ENCODE assay signal across 12 mouse cellular contexts in genomic region chr11:77423175-77423859, GRCm38 (mm10). TPM values are rescaled to one million over a fixed set of nuclear protein-coding genes. Genes with fewer than 3 reads are reported as not detected.
DNase-seq lines count a peak whose midpoint lies in the region; ATAC-seq and TF ChIP-seq lines count a peak whose summit lies in the region.
"Had no signal": no experiment of that assay in that cellular context is flagged by ENCODE, and none has a peak within 500 bp of the region (broad histone marks: within the 10 kb centered on the region; RNA-seq: fewer than 3 reads in every experiment).

No protein-coding gene starts in this region.

- TF ChIP-seq RAD21 in MEL (IDR thresholded peaks at IDR 0.05; ENCODE audit: low read depth, low read length): no peak

- 18% methylated on average over 4 of the region's 4 CpGs for WGBS in liver, embryonic 13.5 days (ENCODE audit: insufficient replicate concordance)
- 85% methylated on average over 4 of the region's 4 CpGs for WGBS in forebrain, embryonic 10.5 days

- no peak overlapping the region for H3K9ac ChIP-seq in MEL (ENCODE audit: control insufficient read depth, low read depth, low read length, poor library complexity, severe bottlenecking)
- H3K9ac ChIP-seq in liver, embryonic 13.5 days: peak overlapping the region; percentile 23; the same call in 1 of the 2 replicates

- no peaks in the 10 kb centered on the region for H3K79me2 ChIP-seq in MEL (ENCODE audit: control insufficient read depth, insufficient read depth, low read length, poor library complexity)

- peak overlapping the region; percentile 10; the same call in 1 of the 2 replicates for H3K27ac ChIP-seq in MEL (ENCODE audit: control insufficient read depth, low read depth, low read length)
- H3K27ac ChIP-seq in liver, embryonic 13.5 days: peak overlapping the region; percentile 89
- H3K27ac ChIP-seq in forebrain, embryonic 10.5 days: no peak overlapping the region

- TF ChIP-seq CTCF in MEL (IDR thresholded peaks at IDR 0.05 in 2 of 3, conservative IDR thresholded peaks at IDR 0.05 in 1 of 3; ENCODE audit: control insufficient read depth in 1 of 3, insufficient read depth in 1 of 3, low read depth in 2 of 3, low read length in 3 of 3, poor library complexity in 1 of 3, severe bottlenecking in 1 of 3): no peak; a peak in 1 of 6 replicates

- peaks cover 7 to 9% of the 10 kb centered on the region in 2 experiments for H3K4me1 ChIP-seq in MEL (ENCODE audit: control insufficient read depth in 1 of 2, insufficient read depth in 2 of 2, low read length in 2 of 2)
- peaks cover 23% of the 10 kb centered on the region for H3K4me1 ChIP-seq in liver, embryonic 13.5 days (replicated peaks)
- no peaks in the 10 kb centered on the region for H3K4me1 ChIP-seq in forebrain, embryonic 10.5 days

- no peaks in the 10 kb centered on the region for H3K9me3 ChIP-seq in MEL (replicated peaks; ENCODE audit: insufficient read depth, low read length)
- no peaks in the 10 kb centered on the region for H3K9me3 ChIP-seq in liver, embryonic 13.5 days (replicated peaks)
- no peaks in the 10 kb centered on the region for H3K9me3 ChIP-seq in forebrain, embryonic 10.5 days

- peak overlapping the region; percentile 36 for H3K4me2 ChIP-seq in liver, embryonic 13.5 days

- H3K4me3 ChIP-seq in MEL (ENCODE audit: control insufficient read depth in 1 of 2, insufficient read depth in 1 of 2, low read depth in 2 of 2, low read length in 2 of 2): no peak overlapping the region
- H3K4me3 ChIP-seq in liver, embryonic 13.5 days (replicated peaks): no peak overlapping the region; the same call in 1 of the 2 replicates
- no peak overlapping the region for H3K4me3 ChIP-seq in forebrain, embryonic 10.5 days
- H3K4me3 ChIP-seq: myocyte had no signal

- TF ChIP-seq POLR2A in MEL (IDR thresholded peaks at IDR 0.05; ENCODE audit: control insufficient read depth in 1 of 2, insufficient read depth in 1 of 2, low read depth in 1 of 2, low read length in 2 of 2, poor library complexity in 1 of 2): no peak

- TF ChIP-seq EP300 in MEL (IDR thresholded peaks at IDR 0.05; ENCODE audit: low read depth in 1 of 2, low read length in 2 of 2): peak; percentile 87 to 89

- peak; percentile 20 for DNase-seq in embryo, embryonic 10 days (ENCODE audit: low spot score)
- DNase-seq in embryo, embryonic 10.5 days (ENCODE audit: low spot score): no peak
- peak; percentile 86 for DNase-seq in MEL (ENCODE audit: low read depth, low spot score)
- DNase-seq in heart, adult 9 months (ENCODE audit: low spot score in 2 of 2): peak; percentile 63 to 75
- peak; percentile 69 for DNase-seq in liver, embryonic 13.5 days
- no peak for DNase-seq in forebrain, embryonic 10.5 days (ENCODE audit: extremely low spot score, low spot score)
- DNase-seq in urinary bladder, adult 2 months (ENCODE audit: low spot score): no peak
- no peak for DNase-seq in cerebellum, adult 11 months
- DNase-seq: kidney, adult 2 months; lung, adult 18-20 months had no signal

- H3K27me3 ChIP-seq in MEL (ENCODE audit: control insufficient read depth in 1 of 2, insufficient read depth in 2 of 2, low read length in 2 of 2): no peaks in the 10 kb centered on the region
- H3K27me3 ChIP-seq in liver, embryonic 13.5 days: no peaks in the 10 kb centered on the region
- H3K27me3 ChIP-seq in forebrain, embryonic 10.5 days (ENCODE audit: poor library complexity, severe bottlenecking): no peaks in the 10 kb centered on the region
- H3K27me3 ChIP-seq: Patski had no signal

- H3K36me3 ChIP-seq in MEL (ENCODE audit: control insufficient read depth in 1 of 2, insufficient read depth in 2 of 2, low read length in 2 of 2): peaks cover 16% of the 10 kb centered on the region in 2 experiments
- H3K36me3 ChIP-seq in liver, embryonic 13.5 days: peaks cover 14% of the 10 kb centered on the region; the same call in 1 of the 2 replicates
- H3K36me3 ChIP-seq in forebrain, embryonic 10.5 days (replicated peaks): peaks cover 39% of the 10 kb centered on the region

- peak; percentile 100 for ATAC-seq in liver, embryonic 13.5 days (ENCODE audit: low read depth)
- ATAC-seq: Patski had no signal

TF ChIP-seq in MEL, 35 proteins besides CTCF, POLR2A, EP300 and RAD21:
- no peak for TF ChIP-seq HCFC1 (IDR thresholded peaks at IDR 0.05; ENCODE audit: low read depth, low read length)
- peak; percentile 59; the same call in 1 of the 2 replicates for TF ChIP-seq ETS1 (IDR thresholded peaks at IDR 0.05; ENCODE audit: low read depth, low read length)
- TF ChIP-seq RCOR1 (IDR thresholded peaks at IDR 0.05; ENCODE audit: low read depth, low read length): 0 out of 2 replicates have a peak, but pooled peaks have one; percentile 36
- TF ChIP-seq CHD1 (IDR thresholded peaks at IDR 0.05; ENCODE audit: low read depth, low read length): no peak
- TF ChIP-seq GABPA (IDR thresholded peaks at IDR 0.05; ENCODE audit: low read depth, low read length): no peak
- TF ChIP-seq NELFE (IDR thresholded peaks at IDR 0.05; ENCODE audit: low read depth, low read length): no peak
- TF ChIP-seq ZC3H11A (IDR thresholded peaks at IDR 0.05; ENCODE audit: low read depth, low read length): no peak
- TF ChIP-seq POLR2AphosphoS5 (IDR thresholded peaks at IDR 0.05; ENCODE audit: borderline replicate concordance, low read depth, low read length): no peak
- no peak for TF ChIP-seq BHLHE40 (IDR thresholded peaks at IDR 0.05; ENCODE audit: borderline replicate concordance, low read depth, low read length)
- TF ChIP-seq TBP (IDR thresholded peaks at IDR 0.05; ENCODE audit: low read depth, low read length): peak; percentile 82
- no peak for TF ChIP-seq ZNF384 (IDR thresholded peaks at IDR 0.05; ENCODE audit: low read depth, low read length)
- no peak for TF ChIP-seq MAZ (IDR thresholded peaks at IDR 0.05; ENCODE audit: low read depth, low read length)
- peak; percentile 89; the same call in 1 of the 2 replicates for TF ChIP-seq MEF2A (IDR thresholded peaks at IDR 0.05; ENCODE audit: extremely low read depth, insufficient replicate concordance, low read depth, low read length, poor library complexity, severe bottlenecking)
- TF ChIP-seq GATA1 (IDR thresholded peaks at IDR 0.05; ENCODE audit: low read depth, low read length): peak; percentile 90
- peak; percentile 45; the same call in 1 of the 2 replicates for TF ChIP-seq SIN3A (IDR thresholded peaks at IDR 0.05; ENCODE audit: low read length)
- TF ChIP-seq MYB (IDR thresholded peaks at IDR 0.05; ENCODE audit: low read depth, low read length): no peak
- peak; percentile 62; the same call in 1 of the 2 replicates for TF ChIP-seq MAX (IDR thresholded peaks at IDR 0.05; ENCODE audit: low read length)
- peak; percentile 74; the same call in 1 of the 2 replicates for TF ChIP-seq UBTF (IDR thresholded peaks at IDR 0.05; ENCODE audit: borderline replicate concordance, insufficient read depth, low read depth, low read length)
- no peak for TF ChIP-seq ZKSCAN1 (IDR thresholded peaks at IDR 0.05; ENCODE audit: low read depth, low read length)
- no peak for TF ChIP-seq CHD2 (IDR thresholded peaks at IDR 0.05; ENCODE audit: low read length)
- no peak for TF ChIP-seq KAT2A (conservative IDR thresholded peaks at IDR 0.05; ENCODE audit: low read depth, low read length)
- TF ChIP-seq MXI1 (IDR thresholded peaks at IDR 0.05; ENCODE audit: low read depth, low read length): peak; percentile 58; the same call in 1 of the 2 replicates
- TF ChIP-seq USF2 (IDR thresholded peaks at IDR 0.05; ENCODE audit: borderline replicate concordance in 1 of 2, insufficient read depth in 1 of 2, low read depth in 1 of 2, low read length in 2 of 2): no peak
- TF ChIP-seq MYC (IDR thresholded peaks at IDR 0.05; ENCODE audit: low read depth, low read length): 0 out of 2 replicates have a peak, but pooled peaks have one; percentile 55
- peak; percentile 83 for TF ChIP-seq TAL1 (IDR thresholded peaks at IDR 0.05; ENCODE audit: low read length)
- peak; percentile 82 for TF ChIP-seq TCF12 (IDR thresholded peaks at IDR 0.05; ENCODE audit: low read depth, low read length)
- no peak for TF ChIP-seq USF1 (IDR thresholded peaks at IDR 0.05; ENCODE audit: low read depth, low read length)

RNA-seq across cellular contexts. Expression of gene Coro6, which starts 38.9 kb away (rescaled TPM):
- total RNA-seq in MEL (2012; rRNA removed): 0.04 TPM in 1 of 2 replicates, not detected in the other
- under 1 TPM in 1 of 2 experiments, not detected in 1; 0.18 TPM for polyA plus RNA-seq in MEL (2012; ENCODE audit: insufficient read depth in 1 of 2, insufficient read length in 2 of 2, low read depth in 1 of 2, low replicate concordance in 2 of 2, missing spikeins in 1 of 2)
- 0.03 and 0.22 TPM in 2 replicates for polyA plus RNA-seq in liver, embryonic 13.5 days (2015; fragmentation: Nextera tagmentation; extraction: Ambion mirVana)
- polyA plus RNA-seq in forebrain, embryonic 10.5 days (2016; fragmentation: Nextera tagmentation; extraction: Ambion mirVana): 0.07 and 0.21 TPM in 2 replicates
- 16.2 and 19.9 TPM in 2 replicates for polyA plus RNA-seq in urinary bladder, adult 2 months (2012; rRNA removed)

Comparison
In these comparisons a context has a peak if more than half of its experiments do, and no peak if none do; other contexts are left out.
1. DNase-seq: peak in embryo, embryonic 10 days (single experiment), MEL (single experiment), heart, adult 9 months (2 of 2) and liver, embryonic 13.5 days (single experiment); none in embryo, embryonic 10.5 days (single experiment), forebrain, embryonic 10.5 days (single experiment), urinary bladder, adult 2 months (single experiment) and cerebellum, adult 11 months (single experiment).
2. RNA of gene Coro6, which starts 38.9 kb away (polyA plus RNA-seq): 16.2 to 19.9 TPM in urinary bladder, adult 2 months; 0.18 TPM in MEL, 0.07 to 0.21 TPM in forebrain, embryonic 10.5 days and 0.03 to 0.22 TPM in liver, embryonic 13.5 days; every median in the first group is over 10 times any median in the second.